Mouse (Mus musculus): Measurements from ENCODE around the gene Fam72a. TPM values are rescaled to one million over a fixed set of nuclear protein-coding genes. Genes with fewer than 3 reads are reported as not detected.

Gene Fam72a
- polyA plus RNA-seq (2012; fragmentation: generic; extraction: Trizol): 3.1 TPM
- long read RNA-seq, experiment 1, transcript Fam72a-201 (4 exons, 2,191 nt): major isoform, 6 of 6 reads
- long read RNA-seq, experiment 1, partial matches to known transcripts: 0 of 6 reads
- long read RNA-seq, experiment 1, other reads (novel, unspliced or antisense): 0 of 6 reads
- long read RNA-seq, experiment 2, transcript Fam72a-201 (4 exons, 2,191 nt): major isoform, 6 of 7 reads
- long read RNA-seq, experiment 2, partial matches to known transcripts: 0 of 7 reads
- long read RNA-seq, experiment 2, other reads (novel, unspliced or antisense): 1 of 7 reads

DNA sequence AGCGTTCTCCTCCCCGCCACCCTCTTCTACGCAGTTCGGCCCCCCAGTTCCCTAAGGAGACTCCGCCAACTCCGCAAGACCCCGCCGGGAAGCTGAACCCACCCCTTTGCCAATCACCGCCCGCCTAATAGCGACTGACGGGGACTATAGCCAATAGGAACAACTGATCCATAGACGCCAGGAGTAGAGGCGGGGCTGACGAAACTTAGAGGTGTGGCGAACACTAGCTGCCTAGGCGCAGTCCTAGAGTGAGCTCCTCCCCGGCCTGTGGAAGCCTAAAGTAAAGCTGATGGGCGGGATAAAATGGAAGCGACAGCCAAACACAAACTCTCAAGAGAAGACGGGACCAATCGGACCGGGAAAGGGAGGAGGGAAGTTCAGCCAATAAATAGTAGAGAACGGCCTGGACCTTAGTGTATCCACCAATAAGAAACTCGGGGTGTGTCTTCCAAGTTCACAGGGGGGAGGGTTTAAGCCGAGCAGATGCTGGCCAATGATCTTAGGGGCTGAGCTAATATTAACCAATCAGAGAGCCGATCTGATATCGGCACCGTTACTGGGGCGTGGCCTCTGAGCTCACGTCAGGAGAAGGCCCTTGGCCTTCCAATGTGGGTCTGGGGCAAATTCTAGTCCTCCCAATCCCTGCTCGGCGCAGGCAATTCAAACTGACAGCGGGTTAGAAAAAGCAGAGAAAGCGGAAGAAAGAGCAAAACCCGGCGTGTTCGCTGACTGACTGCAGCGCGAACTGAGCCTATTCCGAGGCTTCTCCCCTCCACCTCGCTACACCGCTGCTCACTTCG lies at the start of gene Fam72a, which contains the start of gene Srgap2:
Fam72a (plus strand) TSS at position 623 of the 800 bp plus-strand sequence.
Srgap2 (minus strand) TSS at position 72 of the 800 bp plus-strand sequence.
- TF ChIP-seq MAX (IDR thresholded peaks at IDR 0.05) (no peak), CEBPB (IDR thresholded peaks at IDR 0.05; ENCODE audit: low read depth) (no peak), CTCF (IDR thresholded peaks at IDR 0.05; ENCODE audit: control insufficient read depth, insufficient read depth, insufficient read length) (no peak), MYOD1 (IDR thresholded peaks at IDR 0.05; ENCODE audit: control insufficient read depth, insufficient read length, low read depth) (no peak), FOSL1 (IDR thresholded peaks at IDR 0.05; ENCODE audit: insufficient read depth, low read length, poor library complexity, severe bottlenecking) (no peak), MYOG (IDR thresholded peaks at IDR 0.05; ENCODE audit: control insufficient read depth, extremely low read depth, insufficient read length) (no peak)
- H3K79me3 ChIP-seq (ENCODE audit: low read depth): peaks cover 42% of the 10 kb centered on the region

DNA sequence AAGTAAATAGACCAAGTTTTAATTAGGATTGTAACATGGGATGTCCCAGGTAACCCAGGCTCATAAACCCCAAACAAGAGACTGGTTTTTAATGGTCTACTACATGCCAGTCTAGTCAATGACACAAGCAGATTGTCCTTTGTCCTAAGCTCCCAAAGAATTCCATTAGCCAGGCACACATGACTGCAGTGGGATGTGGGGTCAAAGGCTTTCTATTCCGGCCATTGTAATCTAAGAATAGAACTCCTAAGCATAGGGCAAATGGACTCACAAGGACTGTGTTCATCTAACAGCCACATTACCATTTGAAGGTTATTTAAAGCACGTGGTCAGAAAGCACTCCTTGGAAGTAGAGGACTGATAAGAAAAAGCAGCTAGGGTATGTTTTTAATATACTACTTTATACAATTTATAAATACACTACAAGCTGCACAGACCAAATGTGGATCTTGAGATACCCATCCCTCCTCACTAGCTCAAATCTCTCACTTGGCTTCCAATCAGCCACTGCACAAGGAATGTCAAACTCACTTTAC lies 48.9 kb upstream of the Fam72a start:
- Histone ChIP-seq H3K79me2 (ENCODE audit: control insufficient read depth, insufficient read depth) (peaks cover 95% of the 10 kb centered on the region), H3K36me3 (ENCODE audit: control insufficient read depth, insufficient read depth) (no peaks in the 10 kb centered on the region), H3K4me3 (ENCODE audit: insufficient read depth, poor library complexity, severe bottlenecking) (no peak overlapping the region), H3K79me3 (ENCODE audit: low read depth) (peaks cover 44% of the 10 kb centered on the region), H3ac (ENCODE audit: control insufficient read depth, insufficient read length, low read depth) (no peak overlapping the region), H3K27me3 (ENCODE audit: control insufficient read depth, insufficient read depth, insufficient read length) (no peaks in the 10 kb centered on the region)
- no peak for TF ChIP-seq MYOD1 (IDR thresholded peaks at IDR 0.05; ENCODE audit: control insufficient read depth, insufficient read length, low read depth)
- TF ChIP-seq CEBPB (IDR thresholded peaks at IDR 0.05; ENCODE audit: low read depth): no peak
- no peak for TF ChIP-seq MYOG (IDR thresholded peaks at IDR 0.05; ENCODE audit: control insufficient read depth, extremely low read depth, insufficient read length)
- no peak for TF ChIP-seq CTCF (IDR thresholded peaks at IDR 0.05; ENCODE audit: control insufficient read depth, insufficient read depth, insufficient read length)
- no peak for TF ChIP-seq MAX (IDR thresholded peaks at IDR 0.05)
- TF ChIP-seq FOSL1 (IDR thresholded peaks at IDR 0.05; ENCODE audit: insufficient read depth, low read length, poor library complexity, severe bottlenecking): no peak
- no peak for TF ChIP-seq USF1 (IDR thresholded peaks at IDR 0.05; ENCODE audit: low read depth)

More for the DNA sequence above, at the start of gene Fam72a, which contains the start of gene Srgap2:
- H3K27me3 ChIP-seq (ENCODE audit: control insufficient read depth, insufficient read depth, insufficient read length): no peaks in the 10 kb centered on the region
- H3ac ChIP-seq (ENCODE audit: control insufficient read depth, insufficient read length, low read depth): peak within 1 kb of the TSS; percentile 94
- peaks cover 4% of the 10 kb centered on the region for H3K36me3 ChIP-seq (ENCODE audit: control insufficient read depth, insufficient read depth)
- H3K4me3 ChIP-seq (ENCODE audit: insufficient read depth, poor library complexity, severe bottlenecking): peak within 1 kb of the TSS; percentile 89
- peaks cover 55% of the 10 kb centered on the region for H3K79me2 ChIP-seq (ENCODE audit: control insufficient read depth, insufficient read depth)

DNA sequence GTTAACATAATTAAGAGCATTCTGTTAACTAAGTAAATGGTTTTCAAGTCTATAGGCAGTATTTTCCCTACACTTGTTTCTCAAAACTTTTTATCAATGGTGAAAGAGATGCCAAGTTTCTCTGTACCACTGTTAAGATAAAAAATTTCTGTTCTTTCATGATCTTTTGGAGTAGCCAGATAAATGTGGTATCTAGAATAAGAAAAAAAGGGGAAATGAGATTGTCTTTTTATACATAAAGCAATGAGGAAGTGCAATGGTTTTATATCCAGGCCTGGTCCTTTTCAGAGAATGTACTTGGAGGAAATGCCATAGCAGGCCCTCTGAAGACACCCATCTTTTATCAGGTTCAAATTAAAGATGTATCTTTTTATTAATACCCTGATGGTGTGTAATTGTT lies 46.3 kb upstream of the Fam72a start:
- no peaks in the 10 kb centered on the region for H3K36me3 ChIP-seq (ENCODE audit: control insufficient read depth, insufficient read depth)
- no peak overlapping the region for H3ac ChIP-seq (ENCODE audit: control insufficient read depth, insufficient read length, low read depth)
- peaks cover 95% of the 10 kb centered on the region for H3K79me2 ChIP-seq (ENCODE audit: control insufficient read depth, insufficient read depth)
- no peaks in the 10 kb centered on the region for H3K27me3 ChIP-seq (ENCODE audit: control insufficient read depth, insufficient read depth, insufficient read length)
- peaks cover 49% of the 10 kb centered on the region for H3K79me3 ChIP-seq (ENCODE audit: low read depth)
- TF ChIP-seq FOSL1 (IDR thresholded peaks at IDR 0.05; ENCODE audit: insufficient read depth, low read length, poor library complexity, severe bottlenecking) (no peak), MYOD1 (IDR thresholded peaks at IDR 0.05; ENCODE audit: control insufficient read depth, insufficient read length, low read depth) (no peak), MYOG (IDR thresholded peaks at IDR 0.05; ENCODE audit: control insufficient read depth, extremely low read depth, insufficient read length) (no peak), CTCF (IDR thresholded peaks at IDR 0.05; ENCODE audit: control insufficient read depth, insufficient read depth, insufficient read length) (no peak), MAX (IDR thresholded peaks at IDR 0.05) (no peak)
- no peak overlapping the region for H3K4me3 ChIP-seq (ENCODE audit: insufficient read depth, poor library complexity, severe bottlenecking)

DNA sequence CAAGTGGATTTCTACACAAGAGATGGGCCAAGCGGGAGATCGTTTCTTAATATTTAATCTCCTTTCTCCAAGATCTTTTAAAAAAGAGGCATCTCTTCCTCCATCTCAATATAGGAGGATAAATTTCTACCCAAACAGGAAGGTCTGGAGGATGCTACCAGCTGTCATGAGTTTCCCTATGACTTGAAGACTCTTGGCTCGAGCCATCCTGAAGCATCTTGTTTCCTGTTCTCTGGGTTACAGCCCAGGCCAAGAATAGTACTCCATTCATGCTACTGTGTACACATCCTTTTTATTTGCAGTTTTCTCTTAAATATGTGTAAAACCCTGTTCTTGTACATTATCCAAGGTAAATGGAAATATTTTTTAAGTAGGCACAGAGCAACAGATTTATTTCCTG lies 45.5 kb upstream of the Fam72a start:
- no peak overlapping the region for H3ac ChIP-seq (ENCODE audit: control insufficient read depth, insufficient read length, low read depth)
- no peak overlapping the region for H3K4me3 ChIP-seq (ENCODE audit: insufficient read depth, poor library complexity, severe bottlenecking)
- H3K79me3 ChIP-seq (ENCODE audit: low read depth): peaks cover 44% of the 10 kb centered on the region
- no peak for TF ChIP-seq MYOD1 (IDR thresholded peaks at IDR 0.05; ENCODE audit: control insufficient read depth, insufficient read length, low read depth)
- no peak for TF ChIP-seq USF1 (IDR thresholded peaks at IDR 0.05; ENCODE audit: low read depth)
- TF ChIP-seq CEBPB (IDR thresholded peaks at IDR 0.05; ENCODE audit: low read depth): no peak
- no peak for TF ChIP-seq MYOG (IDR thresholded peaks at IDR 0.05; ENCODE audit: control insufficient read depth, extremely low read depth, insufficient read length)
- TF ChIP-seq MAX (IDR thresholded peaks at IDR 0.05): no peak
- no peak for TF ChIP-seq FOSL1 (IDR thresholded peaks at IDR 0.05; ENCODE audit: insufficient read depth, low read length, poor library complexity, severe bottlenecking)
- no peak for TF ChIP-seq CTCF (IDR thresholded peaks at IDR 0.05; ENCODE audit: control insufficient read depth, insufficient read depth, insufficient read length)
- H3K79me2 ChIP-seq (ENCODE audit: control insufficient read depth, insufficient read depth): peaks cover 94% of the 10 kb centered on the region
- H3K27me3 ChIP-seq (ENCODE audit: control insufficient read depth, insufficient read depth, insufficient read length): no peaks in the 10 kb centered on the region
- no peaks in the 10 kb centered on the region for H3K36me3 ChIP-seq (ENCODE audit: control insufficient read depth, insufficient read depth)

DNA sequence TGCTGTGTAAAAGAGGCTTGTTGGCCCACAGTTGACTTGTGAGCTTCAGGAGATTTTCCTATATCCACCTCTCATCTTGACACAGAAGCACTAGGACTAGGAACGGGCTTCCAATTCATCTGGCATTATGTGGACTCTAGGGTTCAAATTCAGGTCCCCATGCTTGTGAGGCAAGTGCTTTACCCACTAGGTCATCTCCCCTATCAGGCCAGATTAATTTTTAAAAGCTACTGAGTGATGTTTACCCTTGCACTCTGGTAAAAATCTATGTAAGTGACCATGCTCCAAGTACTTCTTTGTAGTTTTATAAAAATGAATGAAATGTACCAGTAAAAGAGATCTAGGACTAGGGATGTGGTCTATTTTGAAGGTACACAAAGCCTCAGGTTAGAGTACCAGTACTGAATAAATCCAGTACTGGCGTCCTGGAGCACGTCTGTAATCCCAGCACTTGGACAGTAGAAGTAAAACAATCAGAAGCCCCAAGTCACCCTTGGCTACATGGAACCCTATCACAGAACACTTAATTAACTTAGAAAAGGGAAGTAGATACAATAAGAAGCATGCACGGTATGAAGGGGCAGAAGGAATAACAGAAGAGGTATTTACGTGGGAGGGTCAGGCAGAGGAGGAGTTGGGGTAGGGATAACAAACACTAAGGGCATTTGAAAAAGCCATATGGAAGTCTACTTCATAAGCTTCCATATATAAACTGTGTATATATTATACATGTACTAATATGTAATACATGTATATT lies 41.4 kb upstream of the Fam72a start:
- TF ChIP-seq CTCF (IDR thresholded peaks at IDR 0.05; ENCODE audit: control insufficient read depth, insufficient read depth, insufficient read length) (no peak), CEBPB (IDR thresholded peaks at IDR 0.05; ENCODE audit: low read depth) (no peak)
- peaks cover 89% of the 10 kb centered on the region for H3K79me2 ChIP-seq (ENCODE audit: control insufficient read depth, insufficient read depth)
- peaks cover 42% of the 10 kb centered on the region for H3K79me3 ChIP-seq (ENCODE audit: low read depth)

More for the DNA sequence above, 41.4 kb upstream of the Fam72a start:
- H3ac ChIP-seq (ENCODE audit: control insufficient read depth, insufficient read length, low read depth): no peak overlapping the region
- H3K27me3 ChIP-seq (ENCODE audit: control insufficient read depth, insufficient read depth, insufficient read length): no peaks in the 10 kb centered on the region
- H3K4me3 ChIP-seq (ENCODE audit: insufficient read depth, poor library complexity, severe bottlenecking): no peak overlapping the region
- H3K36me3 ChIP-seq (ENCODE audit: control insufficient read depth, insufficient read depth): no peaks in the 10 kb centered on the region

Measured in C2C12 (cell line).